Mouse (Mus musculus) hindbrain, postnatal 0 days (tissue): Measurements from ENCODE around the gene Gm21317. TPM values are rescaled to one million over a fixed set of nuclear protein-coding genes. Genes with fewer than 3 reads are reported as not detected.
"Not testable (repeated sequence)": the region's sequence is repeated elsewhere in the genome, so short reads cannot be mapped to it uniquely, and the experiment has no call there.

ENCODE experiments used
- ATAC-seq: fragments of 200-750 bp; cut with Nextera tagmentation; 2 replicates; pipeline ENCODE4 v1.8.0; 2017; ENCODE audit warnings: mild to moderate bottlenecking, moderate TSS enrichment, moderate library complexity
- DNase-seq: peaks from one replicate; pipeline ENCODE4 v3.0.0-alpha.2; 2015; ENCODE audit warnings: low spot score
- H3K27ac ChIP-seq: fragments of 300-500 bp; sonication (generic); 2 replicates; pipeline ENCODE4 v1.5.1; 2014; ENCODE audit warnings: mild to moderate bottlenecking
- H3K27me3 ChIP-seq: fragments of 300-500 bp; sonication (generic); 2 replicates; pipeline ENCODE4 v1.6.1; 2014; ENCODE audit warnings: low read length, mixed read lengths; ENCODE audit not compliant: insufficient read depth
- H3K36me3 ChIP-seq: fragments of 300-500 bp; sonication (generic); 2 replicates; pipeline ENCODE4 v1.6.1; 2014; ENCODE audit warnings: low read length, mixed read lengths; ENCODE audit not compliant: insufficient read depth
- H3K4me1 ChIP-seq: fragments of 300-500 bp; sonication (generic); 2 replicates; pipeline ENCODE4 v1.6.1; 2014; ENCODE audit warnings: antibody characterized with exemption, low read length, mixed read lengths; ENCODE audit not compliant: insufficient read depth
- H3K4me2 ChIP-seq: fragments of 300-500 bp; sonication (generic); 2 replicates; pipeline ENCODE4 v1.6.1; 2014; ENCODE audit warnings: low read depth, mild to moderate bottlenecking, low read length, moderate library complexity, mixed read lengths
- H3K4me3 ChIP-seq: fragments of 300-500 bp; sonication (generic); 2 replicates; pipeline ENCODE4 v1.5.1; 2014; ENCODE audit warnings: low read length
- H3K9ac ChIP-seq: fragments of 300-500 bp; sonication (generic); replicated peaks from 2 replicates; pipeline ENCODE4 v1.6.1; 2014; ENCODE audit warnings: mild to moderate bottlenecking, low read length, moderate library complexity, mixed read lengths
- H3K9me3 ChIP-seq: fragments of 300-500 bp; sonication (generic); 2 replicates; pipeline ENCODE4 v1.6.1; 2016; ENCODE audit warnings: low read length, mixed read lengths
- WGBS: fragments of 180-500 bp; shearing (Covaris S2); extraction: QIAGEN DNeasy Blood & Tissue Kit; methylation state at CpG from one replicate; pipeline ENCODE4 v1.1.7; 2014; 5-methylcytosine and 5-hydroxymethylcytosine counted together
- polyA plus RNA-seq: library from polyadenylated mRNA; unstranded; fragments of >200 nt; fragmentation: Nextera tagmentation; extraction: Ambion mirVana; gene quantifications from 2 replicates; pipeline ENCODE4 v1.2.1, GENCODE M21; 2015
- total RNA-seq: library from RNA; depleted of rRNA; stranded (reverse); fragments of >200 nt; gene quantifications from 2 replicates; pipeline ENCODE4 v1.2.3, GENCODE M21; 2014; rRNA removed

The Gm21317 gene
- total RNA-seq (not detected in 2 replicates), polyA plus RNA-seq (not detected in 2 replicates)

DNA sequence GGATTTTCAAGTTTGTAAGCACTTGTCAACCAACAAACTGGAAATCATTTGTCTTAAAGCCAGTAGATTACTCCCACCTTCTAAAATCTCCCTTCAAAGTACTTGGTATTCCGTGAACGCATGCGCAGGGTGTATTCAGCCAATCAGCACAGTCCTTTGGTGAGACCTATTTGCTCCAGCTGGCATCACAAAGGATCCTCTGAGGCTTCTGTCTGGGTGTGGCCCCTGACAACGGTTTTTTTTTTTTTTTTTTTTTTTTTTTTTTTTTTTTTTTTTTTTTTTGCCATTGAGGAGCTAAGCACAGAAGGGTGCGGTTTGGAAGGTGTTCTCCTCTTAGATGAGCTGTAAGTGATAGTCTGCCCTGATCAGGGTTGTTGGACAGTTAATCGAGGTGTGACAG lies at the start of gene Gm21317:
Gm21317 (plus strand) TSS at position 301 of the 400 bp plus-strand sequence.
- not testable (repeated sequence) for H3K4me2 ChIP-seq, H3K27me3 ChIP-seq, H3K9ac ChIP-seq, H3K36me3 ChIP-seq, H3K4me3 ChIP-seq, ATAC-seq, H3K4me1 ChIP-seq, DNase-seq, H3K9me3 ChIP-seq, H3K27ac ChIP-seq
- WGBS, result no CpG with 5 or more reads among the region's 6 CpGs
